In genomic region chr4:59327986-59328385, GRCm38 (mm10) we compare ENCODE assay signal across 25 mouse cellular contexts.
"Had no signal": no experiment of that assay in that cellular context is flagged by ENCODE, and none has a peak within 500 bp of the region (broad histone marks: within the 10 kb centered on the region; RNA-seq: fewer than 3 reads in every experiment).

No protein-coding gene starts in this region.

- H3K4me3 ChIP-seq: gastrocnemius, adult 2 months; heart, adult 2 months; heart, embryonic 10.5 days; heart, embryonic 12.5 days; hindbrain, embryonic 10.5 days; hindbrain, embryonic 12.5 days; kidney, embryonic 15.5 days; limb, embryonic 13.5 days; limb, embryonic 15.5 days; liver, embryonic 12.5 days had no signal

- H3K27me3 ChIP-seq: heart, embryonic 12.5 days; hindbrain, embryonic 12.5 days; kidney, embryonic 15.5 days; limb, embryonic 13.5 days; limb, embryonic 15.5 days; liver, embryonic 12.5 days had no signal

- DNase-seq: gastrocnemius, adult 2 months; gastrocnemius, postnatal 10 days; gastrocnemius, postnatal 25 days; heart, adult 2 months; heart, postnatal 10 days; heart, postnatal 4 days; kidney, adult 11 months; kidney, adult 2 months; kidney, adult 9 months; kidney, postnatal 14 days; kidney, postnatal 36 days; layer of hippocampus, adult 9-11 months; layer of hippocampus, postnatal 36 days; left cerebral cortex, postnatal 4 days had no signal

- H3K27ac ChIP-seq: gastrocnemius, adult 2 months; heart, adult 2 months; hindbrain, embryonic 10.5 days; hindbrain, embryonic 12.5 days; hindbrain, embryonic 14.5 days; kidney, embryonic 15.5 days; kidney, postnatal 0 days; limb, embryonic 13.5 days; limb, embryonic 15.5 days; liver, embryonic 12.5 days; liver, embryonic 14.5 days had no signal

- H3K36me3 ChIP-seq: heart, embryonic 10.5 days; hindbrain, embryonic 10.5 days; hindbrain, embryonic 12.5 days; kidney, embryonic 15.5 days; limb, embryonic 13.5 days; limb, embryonic 15.5 days had no signal

- H3K9ac ChIP-seq: heart, embryonic 12.5 days; hindbrain, embryonic 12.5 days; hindbrain, embryonic 14.5 days; kidney, embryonic 15.5 days; limb, embryonic 13.5 days; limb, embryonic 15.5 days; liver, embryonic 12.5 days; liver, embryonic 14.5 days had no signal

- H3K9me3 ChIP-seq: heart, embryonic 10.5 days; heart, embryonic 12.5 days; hindbrain, embryonic 10.5 days; hindbrain, embryonic 12.5 days; kidney, embryonic 15.5 days; limb, embryonic 13.5 days; limb, embryonic 15.5 days; liver, embryonic 12.5 days had no signal
